Mouse (Mus musculus): ENCODE measurements around the gene H2afz.

H2afz gene

GRCm38 (mm10) chr3:137864124-137864987 is at the start of gene H2afz:
TSS of gene H2afz (plus strand) at chr3:137864487.
- DNase-seq (ENCODE audit: low read depth): peak; percentile 98

GRCm38 (mm10) chr3:137818713-137819112 is 45.6 kb upstream of the H2afz start:
- no peak for DNase-seq (ENCODE audit: low read depth)

GRCm38 (mm10) chr3:137820688-137821467 is 43.4 kb upstream of the H2afz start:
- no peak for DNase-seq (ENCODE audit: low read depth)

DNA sequence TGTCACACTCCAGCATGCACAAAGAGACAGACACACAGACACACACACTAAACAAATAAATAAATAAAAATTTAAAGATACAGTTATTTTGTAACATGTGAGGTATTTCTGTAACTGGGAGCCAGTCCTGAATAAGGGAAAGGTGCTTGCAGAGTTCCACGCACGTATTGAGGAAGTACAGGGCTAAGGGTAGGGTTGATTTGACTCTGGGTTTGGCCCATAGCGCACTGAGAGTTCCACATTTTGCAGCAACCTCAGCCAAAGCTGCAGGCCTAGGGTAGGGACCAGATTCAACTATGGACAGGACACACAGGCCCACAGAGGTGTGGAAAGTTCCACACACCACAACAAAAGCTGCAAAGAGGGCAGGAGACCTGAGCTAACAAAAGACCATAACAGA is 41.0 kb upstream of the H2afz start:
- no peak for DNase-seq (ENCODE audit: low read depth)

DNA sequence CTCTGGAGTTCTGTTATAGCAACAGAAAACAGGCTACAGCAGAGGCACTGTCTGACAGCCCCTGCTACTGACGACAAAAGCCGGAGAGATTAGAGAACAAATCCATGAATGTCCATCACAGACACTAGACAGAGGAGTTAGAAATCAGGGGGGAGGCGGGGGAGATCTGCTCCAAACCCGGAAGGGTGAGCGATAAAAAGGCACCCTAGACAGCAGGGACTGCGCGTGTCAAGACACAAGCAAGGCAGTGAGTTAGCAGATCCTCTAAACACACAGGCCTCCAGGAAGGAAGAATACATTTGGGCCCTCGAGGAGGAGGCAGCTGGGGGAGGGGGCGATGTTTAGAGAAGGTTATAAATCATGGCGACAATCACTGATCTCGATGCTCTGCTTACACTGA is 36.6 kb upstream of the H2afz start:
- DNase-seq (ENCODE audit: low read depth): no peak

- no peak for DNase-seq (ENCODE audit: low read depth)
Observed at GRCm38 (mm10) chr3:137831156-137831555, 33.1 kb upstream of the H2afz start.

DNA sequence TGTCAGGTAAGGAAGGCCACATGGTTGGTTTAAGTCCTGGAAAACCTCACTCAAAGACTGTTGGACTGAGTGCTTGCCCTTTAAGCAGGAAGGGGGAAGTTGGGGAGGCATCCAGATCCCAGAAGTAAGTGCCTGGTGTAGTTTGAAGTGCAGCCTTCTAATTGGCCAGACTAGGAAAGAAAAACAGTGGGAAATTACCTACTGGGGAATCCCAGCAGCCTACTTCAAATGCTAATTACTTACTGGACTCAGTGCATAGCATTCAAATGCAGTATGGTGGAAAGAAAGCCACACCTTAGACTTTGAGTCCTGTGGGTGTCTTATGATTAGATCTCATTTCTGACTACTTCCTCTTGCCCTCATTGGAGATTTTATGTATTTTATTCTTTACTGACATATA is 31.2 kb upstream of the H2afz start:
- DNase-seq (ENCODE audit: low read depth): peak; percentile 17

DNA sequence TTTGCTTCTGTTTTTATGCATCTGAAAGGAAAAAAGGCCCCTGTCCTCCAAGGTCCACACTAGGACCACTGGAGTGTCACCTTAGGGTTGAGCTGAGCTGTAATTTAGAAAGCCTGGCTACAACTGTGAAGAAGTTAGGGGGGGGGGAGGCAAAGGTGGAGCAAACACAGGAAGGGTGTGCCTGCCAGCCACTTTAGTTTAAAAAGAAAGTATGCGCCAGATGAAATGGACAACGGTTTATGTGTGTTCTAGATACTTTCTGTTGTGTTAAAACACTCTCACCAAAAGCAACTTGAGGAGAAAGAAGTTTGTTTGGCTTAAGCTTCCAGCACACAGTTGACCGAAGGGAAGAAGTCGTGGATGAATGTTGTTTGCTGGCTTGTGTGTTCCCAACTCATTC is 30.6 kb upstream of the H2afz start:
- DNase-seq (ENCODE audit: low read depth): no peak

DNA sequence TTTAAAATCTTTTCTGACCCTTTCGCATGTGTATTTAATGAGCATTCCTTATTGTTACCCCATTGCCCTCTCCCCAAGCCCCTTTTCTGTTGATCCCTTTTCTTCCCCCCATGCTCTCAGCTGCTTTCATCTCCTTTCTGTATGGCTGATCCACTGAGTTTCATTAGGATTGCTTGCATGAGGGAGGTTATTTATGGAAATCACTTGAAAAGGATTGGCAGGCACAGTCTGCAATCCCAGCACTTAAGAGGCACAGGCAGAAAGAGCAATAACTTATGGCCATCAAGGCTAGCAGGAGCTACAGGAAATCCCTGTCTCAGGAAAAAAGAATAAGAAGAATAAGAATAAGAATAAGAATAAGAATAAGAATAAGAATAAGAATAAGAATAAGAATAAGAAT is 27.7 kb upstream of the H2afz start:
- DNase-seq (ENCODE audit: low read depth): no peak

DNA sequence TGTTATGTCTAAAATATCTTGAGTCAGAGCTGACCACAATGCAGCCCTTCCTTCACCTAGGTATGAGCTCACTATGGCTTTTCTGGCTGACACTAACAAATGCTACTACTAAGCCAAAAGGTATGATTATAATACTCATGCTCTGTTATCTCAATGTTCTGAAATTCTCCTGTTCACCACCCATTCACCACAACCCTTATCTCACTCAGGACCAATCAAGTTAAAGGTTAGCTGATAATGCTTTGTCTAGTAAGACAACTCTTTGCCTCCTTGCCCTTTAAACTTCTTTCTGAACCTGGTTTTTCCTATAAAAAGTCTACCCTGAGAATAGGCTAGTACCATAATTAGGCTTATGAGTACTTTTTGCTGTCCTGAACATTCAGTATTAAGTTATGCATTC is 26.1 kb upstream of the H2afz start:
- DNase-seq (ENCODE audit: low read depth): no peak

- no peak for DNase-seq (ENCODE audit: low read depth)
Observed at GRCm38 (mm10) chr3:137842944-137843343, 21.3 kb upstream of the H2afz start.

- no peak for DNase-seq (ENCODE audit: low read depth)
Observed at GRCm38 (mm10) chr3:137844263-137844662, 20.0 kb upstream of the H2afz start.

DNA sequence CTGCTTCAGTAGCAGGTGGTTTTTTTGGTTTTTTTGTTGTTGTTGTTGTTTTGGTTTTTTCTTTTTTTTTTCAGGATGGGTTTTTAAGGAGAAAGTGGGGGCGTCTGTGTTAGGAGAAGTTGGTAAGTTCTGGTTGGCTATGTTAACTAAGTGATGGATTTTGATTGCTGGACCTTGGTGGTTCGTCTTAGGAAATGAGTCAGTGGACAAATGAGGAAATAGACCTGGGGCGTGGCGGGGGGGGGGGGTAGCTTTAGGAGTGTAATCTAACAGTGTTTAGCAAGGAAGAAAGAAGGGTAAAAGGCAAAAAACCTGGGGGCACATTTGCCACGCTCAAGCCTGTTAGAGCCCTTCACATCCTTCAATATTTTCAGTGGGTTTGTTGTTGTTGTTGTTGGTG is 17.7 kb upstream of the H2afz start:
- DNase-seq (ENCODE audit: low read depth): no peak

DNA sequence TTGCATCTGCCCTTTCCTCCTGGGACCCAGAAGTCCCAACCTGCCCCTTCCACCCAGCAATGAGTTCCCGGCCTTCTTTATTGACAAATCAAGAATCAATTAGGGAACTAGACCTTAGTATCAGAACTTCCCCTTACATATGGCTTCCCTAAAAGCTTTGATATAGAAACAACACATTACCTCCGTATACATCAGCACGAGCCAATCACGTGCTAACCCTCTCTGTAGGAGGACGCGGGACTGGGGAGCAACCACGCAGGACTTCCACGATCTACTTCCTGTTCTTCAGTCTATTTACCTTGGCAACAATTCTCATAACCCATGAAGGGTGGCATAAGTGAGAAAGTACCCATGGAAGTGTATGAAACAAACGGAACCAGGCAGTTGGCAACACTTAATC is 15.9 kb upstream of the H2afz start:
- no peak for DNase-seq (ENCODE audit: low read depth)

DNA sequence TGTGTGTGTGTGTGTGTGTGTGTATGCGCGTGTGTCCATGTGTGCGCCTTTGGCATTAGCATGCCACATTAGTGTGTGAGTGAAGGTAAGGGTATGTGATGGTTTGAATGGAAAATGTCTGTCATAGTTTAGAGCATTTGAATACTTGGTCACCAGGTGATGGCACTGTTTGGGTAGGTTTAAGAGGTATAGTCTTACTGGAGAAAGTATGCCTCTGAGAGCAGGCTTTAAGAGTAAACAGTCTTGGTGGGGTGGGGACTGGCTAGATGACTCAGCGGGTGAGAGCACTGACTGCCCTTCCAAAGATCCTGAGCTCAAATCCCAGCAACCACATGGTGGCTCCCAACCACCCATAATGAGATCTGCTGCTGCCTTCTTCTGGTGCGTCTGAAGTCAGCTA is 14.6 kb upstream of the H2afz start:
- no peak for DNase-seq (ENCODE audit: low read depth)

GRCm38 (mm10) chr3:137851196-137851595 is 13.1 kb upstream of the H2afz start:
- no peak for DNase-seq (ENCODE audit: low read depth)

GRCm38 (mm10) chr3:137853011-137853410 is 11.3 kb upstream of the H2afz start:
- peak; percentile 38 for DNase-seq (ENCODE audit: low read depth)

DNA sequence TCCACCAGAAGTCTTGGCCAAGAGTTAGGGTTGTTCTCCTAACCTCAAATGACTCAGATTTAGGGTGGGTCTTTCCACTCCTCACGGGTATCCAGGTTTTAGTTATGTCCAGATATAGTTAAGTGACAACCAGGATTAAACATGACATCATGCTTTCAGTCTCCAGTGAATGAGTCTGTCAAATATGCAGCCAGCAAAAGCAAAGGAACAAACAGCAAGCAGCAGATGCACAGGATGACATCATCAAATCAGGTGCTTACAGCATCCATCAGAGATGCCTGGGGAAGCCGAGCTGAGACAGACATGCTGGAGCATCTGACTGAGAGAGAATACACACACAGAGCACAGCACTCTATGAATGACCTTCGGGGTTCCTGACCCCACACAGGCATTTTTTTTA is 9.0 kb upstream of the H2afz start:
- no peak for DNase-seq (ENCODE audit: low read depth)

DNA sequence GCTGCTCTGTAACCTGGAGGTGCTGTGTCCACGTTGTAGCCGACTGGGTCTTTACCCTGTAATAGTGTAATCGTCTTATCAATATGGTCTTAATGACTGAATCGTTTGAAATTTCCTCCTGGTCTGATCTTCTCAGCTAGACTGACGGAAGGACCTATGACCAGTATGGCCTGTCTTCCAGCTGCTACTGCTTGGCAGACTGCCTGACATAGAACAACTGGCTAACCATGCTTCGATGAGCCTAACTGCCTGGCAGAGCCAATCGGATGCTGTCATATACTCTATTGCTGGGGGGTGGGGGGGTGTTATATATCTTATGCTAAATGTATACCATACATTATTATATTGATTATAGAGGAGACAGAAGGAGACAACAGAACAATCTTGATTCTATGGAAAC is 8.2 kb upstream of the H2afz start:
- DNase-seq (ENCODE audit: low read depth): no peak

DNA sequence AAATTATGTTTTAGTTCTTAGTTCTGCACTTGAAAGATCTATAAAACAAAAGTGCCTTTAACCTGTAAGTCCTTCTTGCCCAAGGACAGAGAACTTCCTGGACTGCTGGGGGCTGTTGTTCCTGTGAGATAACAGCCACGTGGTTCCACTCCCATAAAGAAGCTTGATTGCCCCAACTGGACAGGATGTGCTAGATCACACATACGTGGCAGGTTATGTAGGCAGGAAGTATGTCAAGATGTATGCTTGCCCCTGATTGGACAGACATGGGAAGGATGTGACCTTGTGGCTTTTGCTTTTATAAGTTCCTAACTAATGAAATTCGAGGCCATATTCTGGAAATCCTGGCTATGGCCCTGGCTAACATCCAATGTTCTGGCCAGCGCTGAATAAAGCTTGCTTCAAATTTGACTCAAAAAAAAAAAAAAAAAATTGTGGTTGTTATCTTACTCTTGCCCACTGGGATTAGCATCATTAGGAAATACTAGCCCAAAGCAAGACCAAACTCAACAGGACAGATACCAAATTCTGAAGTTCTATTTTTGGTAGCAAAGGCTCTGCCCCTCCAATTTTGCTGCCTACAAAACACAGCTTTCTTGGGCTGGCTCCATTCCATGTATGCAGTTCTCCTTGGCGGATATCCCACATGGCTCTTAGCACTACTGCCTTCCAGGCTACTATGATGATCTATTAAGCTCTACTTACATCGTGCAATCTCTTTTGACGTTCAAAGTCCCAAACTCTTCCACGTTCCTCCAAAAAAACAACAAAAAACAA is 3.7 kb upstream of the H2afz start:
- no peak for DNase-seq (ENCODE audit: low read depth)

DNA sequence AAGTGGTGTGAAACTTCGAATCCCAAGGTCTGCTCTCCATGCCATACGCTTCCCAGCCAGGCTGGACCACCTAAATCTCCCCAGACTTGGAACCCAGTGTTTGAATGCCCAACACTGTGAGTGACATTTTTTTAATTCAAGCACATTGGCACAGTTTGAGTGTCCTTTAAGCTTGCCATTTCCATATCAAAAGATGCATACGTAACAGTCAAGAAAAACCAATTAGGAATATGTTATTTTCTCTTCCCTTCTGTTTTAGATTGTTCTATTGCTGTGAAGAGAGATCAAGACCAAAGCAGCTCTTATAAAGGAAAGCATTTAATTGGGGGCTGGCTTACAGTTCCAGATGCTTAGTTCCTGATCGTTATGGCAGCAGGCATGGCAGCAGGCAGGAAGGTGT is 2.9 kb upstream of the H2afz start:
- DNase-seq (ENCODE audit: low read depth): no peak

DNA sequence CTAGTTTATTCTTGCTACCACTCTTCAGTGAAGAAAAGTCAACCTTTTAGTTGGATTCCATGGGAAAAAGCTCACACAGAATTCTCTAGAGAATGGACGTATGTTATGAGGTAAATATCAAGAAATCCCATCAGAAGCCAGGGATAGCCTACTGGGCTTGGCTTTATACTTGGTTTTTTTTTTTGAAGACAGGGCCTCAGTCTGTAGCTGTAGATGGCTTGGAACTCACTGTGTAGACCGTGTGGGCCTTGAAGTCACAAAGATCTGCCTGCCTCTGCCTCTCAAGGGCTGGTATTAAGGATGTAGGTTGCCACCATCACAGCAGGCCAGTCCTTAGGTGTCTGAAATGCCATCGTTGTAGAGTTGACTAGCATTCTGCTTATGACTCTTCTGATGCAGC is 1.7 kb upstream of the H2afz start:
- no peak for DNase-seq (ENCODE audit: low read depth)

Data from naive thymus-derived CD4-positive, alpha-beta T cell, adult 2 months (primary cell).